Mouse (Mus musculus): ENCODE results near the gene Slc25a13.

The Slc25a13 gene

DNA sequence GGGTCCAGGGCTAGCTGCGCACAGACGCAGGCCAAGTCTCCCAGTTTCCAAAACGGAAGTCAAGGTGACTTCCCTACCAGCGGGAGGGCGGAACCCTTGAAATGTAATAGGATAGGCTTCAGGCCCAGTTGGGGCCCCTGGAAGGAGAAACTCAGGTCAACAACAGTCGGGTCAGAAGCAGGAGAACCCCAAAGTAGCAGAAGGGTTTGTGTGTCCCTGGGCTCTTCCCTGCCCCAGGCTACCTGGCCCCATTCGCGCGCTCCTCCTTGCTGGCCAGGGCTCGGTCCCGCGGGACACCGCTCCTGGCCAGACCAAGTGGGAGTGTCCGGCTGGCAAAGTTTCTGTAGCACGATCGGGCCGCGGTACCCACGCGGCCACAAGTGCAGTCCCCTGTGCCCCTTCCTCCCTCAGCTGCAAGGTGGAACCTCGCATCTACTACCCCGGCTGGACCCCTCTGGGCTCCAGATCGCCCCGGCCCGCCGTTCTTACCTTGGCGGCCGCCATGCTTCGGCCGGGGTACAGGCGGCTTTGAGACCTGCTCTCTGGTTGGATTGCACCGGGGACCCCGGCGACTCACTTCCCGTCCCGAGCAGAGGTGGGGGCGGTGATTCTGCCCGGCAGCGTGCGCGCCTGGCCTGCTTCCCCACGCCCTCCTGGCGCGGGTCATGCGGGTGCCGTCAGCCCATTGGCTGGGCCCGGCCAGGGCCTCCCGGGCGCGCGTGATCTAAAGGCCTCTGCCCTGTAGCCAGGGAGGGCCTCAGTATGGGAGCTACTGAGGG lies at the start of gene Slc25a13:
TSS of gene Slc25a13 (minus strand) at position 667 of the 779 bp plus-strand sequence.
- DNase-seq: peak; percentile 45

DNA sequence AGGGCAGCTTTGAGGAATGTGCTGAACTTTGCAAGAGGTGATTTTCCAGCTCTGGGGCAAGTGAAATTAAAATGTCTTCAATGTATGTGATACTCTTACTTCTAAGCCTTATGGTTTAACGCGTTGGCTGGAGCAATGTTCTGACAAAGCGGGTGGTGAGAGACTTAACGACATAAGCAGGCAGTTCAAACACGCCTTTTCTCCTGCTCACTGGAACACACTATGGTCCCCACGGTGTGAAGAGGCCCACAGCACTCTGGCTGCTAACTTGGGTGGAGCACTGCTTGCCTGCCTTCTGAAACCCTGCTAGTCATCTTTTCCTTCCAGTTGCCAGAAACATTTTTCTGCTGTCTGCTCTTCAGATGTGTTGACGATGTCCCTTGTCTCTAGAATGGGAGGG lies 48.8 kb upstream of the Slc25a13 start:
- DNase-seq: no peak

DNA sequence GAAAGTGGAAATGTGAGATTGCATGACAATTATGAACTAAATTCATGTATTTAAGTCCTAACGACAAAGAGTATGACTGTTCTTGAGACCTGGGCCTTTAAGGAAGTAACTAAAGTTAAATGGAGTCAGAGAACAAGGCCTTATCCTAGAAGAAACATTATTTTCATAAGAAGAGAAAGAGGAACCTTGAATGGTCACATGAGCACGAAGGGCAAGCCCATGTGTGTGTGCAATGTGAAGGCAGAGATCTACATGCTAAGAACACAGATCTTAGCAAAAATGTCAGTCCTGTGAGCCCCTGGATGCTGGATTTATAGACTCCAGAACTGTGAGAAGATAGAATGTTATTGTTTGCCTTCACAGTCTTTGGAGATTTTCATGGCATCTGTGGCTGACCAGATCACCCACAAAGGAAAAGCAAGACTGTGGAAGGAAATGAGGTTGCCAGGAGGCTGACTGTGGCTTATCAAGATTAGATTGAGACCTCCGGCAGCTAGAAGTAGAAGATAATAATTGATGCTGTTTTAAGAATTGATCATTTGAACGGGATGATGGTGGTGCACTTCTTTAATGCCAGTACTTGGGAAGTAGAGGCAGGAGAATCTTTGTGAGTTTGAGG lies 46.4 kb upstream of the Slc25a13 start:
- DNase-seq: no peak

DNA sequence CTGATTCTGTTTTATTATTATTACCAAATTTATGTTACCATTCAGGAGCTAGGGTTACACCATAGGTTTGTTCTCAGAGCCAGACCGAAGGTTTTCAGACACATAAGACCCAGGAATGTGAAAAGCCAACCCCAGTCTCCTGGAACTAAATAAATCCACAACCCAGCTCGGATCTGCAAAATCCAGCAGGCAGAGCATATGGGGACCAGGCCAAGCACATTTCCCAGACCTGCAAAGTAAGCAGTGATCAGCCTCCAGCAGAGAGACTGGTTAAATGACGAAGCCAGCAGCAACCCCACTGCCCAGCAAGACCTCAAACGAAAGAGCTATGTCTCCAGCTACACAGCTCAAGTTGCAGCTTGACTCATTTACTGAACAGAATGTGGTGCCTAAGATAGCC lies 43.9 kb upstream of the Slc25a13 start:
- no peak for DNase-seq

DNA sequence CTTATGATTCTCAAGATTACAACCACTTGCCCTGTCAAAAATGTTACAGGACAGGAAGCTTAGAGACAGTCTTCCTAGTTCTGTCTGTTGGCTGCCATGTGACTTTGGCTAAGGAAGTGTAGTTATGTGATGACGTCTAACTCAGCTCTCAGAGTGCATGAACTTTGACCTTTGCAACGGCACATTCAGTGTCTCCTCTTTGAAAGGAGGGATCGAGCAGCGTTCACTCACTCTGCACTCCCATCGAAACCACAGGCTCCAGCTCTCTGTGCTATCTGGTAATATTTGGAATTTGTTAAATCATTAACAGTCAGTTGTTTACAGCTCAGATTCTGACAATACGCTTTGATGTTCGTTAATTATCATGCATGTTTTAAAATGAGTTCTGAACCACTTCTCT lies 31.5 kb upstream of the Slc25a13 start:
- DNase-seq: no peak

DNA sequence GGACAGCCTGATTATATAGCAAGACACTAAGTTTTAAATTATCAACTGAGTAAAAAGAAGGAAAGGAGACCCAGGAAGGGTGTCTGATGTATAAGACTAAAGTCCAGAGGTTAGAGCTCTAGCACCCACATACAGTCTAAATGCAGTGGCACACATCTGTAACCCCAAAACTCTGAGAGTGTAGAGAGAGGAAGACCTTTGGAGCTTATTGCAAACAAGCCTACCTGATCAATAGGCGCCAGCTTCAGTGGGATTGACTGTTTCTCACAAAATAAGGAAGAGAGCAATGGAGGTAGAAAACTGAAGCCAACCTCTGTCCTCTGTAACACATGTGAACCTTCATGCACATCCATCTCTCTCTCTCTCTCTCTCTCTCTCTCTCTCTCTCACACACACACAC lies 26.9 kb upstream of the Slc25a13 start:
- no peak for DNase-seq

DNA sequence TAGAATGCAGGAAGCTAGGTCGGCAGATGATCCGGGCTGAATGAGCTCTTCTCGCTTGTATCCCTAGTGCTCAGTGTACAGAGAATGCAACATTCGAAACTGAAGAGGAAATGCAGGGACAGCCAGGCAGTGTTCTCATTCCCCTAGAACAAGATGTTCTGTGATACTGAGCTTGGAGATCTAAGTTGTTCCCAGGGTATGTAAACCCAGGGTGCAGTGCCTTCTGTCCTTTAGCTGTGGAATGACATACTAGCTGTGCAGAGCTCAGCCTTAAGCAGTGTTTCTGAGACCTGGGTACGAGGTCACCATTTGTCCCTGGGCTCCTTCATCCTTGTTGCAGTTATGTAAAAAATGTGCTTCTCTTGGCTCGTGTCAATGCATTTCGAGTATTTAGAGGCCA lies 25.1 kb upstream of the Slc25a13 start:
- DNase-seq: no peak

DNA sequence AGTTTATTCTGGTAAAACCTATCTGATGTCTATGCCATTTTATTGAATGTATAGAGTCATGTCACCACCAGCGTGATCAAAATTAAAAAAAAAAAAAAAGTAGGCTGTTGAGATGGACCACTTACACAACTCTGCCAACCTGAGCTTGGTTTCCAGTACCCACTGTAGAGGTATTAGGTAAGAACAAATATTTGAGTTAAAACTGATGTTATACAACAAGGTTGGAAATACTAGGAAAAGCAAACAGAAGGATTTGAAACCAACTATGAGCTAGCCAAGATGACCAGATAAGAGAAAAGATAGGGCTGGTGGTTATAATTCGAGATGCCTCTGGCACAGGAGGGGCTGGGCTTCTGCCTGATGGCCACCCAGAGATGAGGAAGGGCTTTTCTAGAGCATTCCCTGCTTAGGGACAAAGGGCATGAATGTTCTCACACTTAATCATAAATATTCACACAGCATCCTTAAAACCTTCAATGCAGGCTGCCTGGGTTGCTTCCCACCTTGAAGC lies 19.9 kb upstream of the Slc25a13 start:
- no peak for DNase-seq

DNA sequence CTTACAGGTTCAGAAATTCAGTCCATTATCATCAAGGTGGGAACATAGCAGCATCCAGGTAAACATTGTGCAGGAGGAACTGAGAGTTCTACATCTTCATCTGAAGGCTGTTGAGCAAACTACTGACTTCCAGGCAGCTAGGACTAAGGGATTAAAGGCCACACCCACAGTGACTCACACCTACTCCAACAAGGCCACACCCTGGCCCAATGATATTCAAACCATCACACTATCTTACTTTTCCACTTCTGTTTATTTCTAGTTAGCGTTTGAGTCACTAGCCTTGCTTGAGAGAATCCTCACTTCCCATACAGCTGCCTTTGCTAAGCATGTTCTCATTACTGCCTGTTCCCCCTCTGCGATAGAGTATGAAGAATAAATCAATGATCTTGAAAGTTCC lies 13.3 kb upstream of the Slc25a13 start:
- DNase-seq: no peak

DNA sequence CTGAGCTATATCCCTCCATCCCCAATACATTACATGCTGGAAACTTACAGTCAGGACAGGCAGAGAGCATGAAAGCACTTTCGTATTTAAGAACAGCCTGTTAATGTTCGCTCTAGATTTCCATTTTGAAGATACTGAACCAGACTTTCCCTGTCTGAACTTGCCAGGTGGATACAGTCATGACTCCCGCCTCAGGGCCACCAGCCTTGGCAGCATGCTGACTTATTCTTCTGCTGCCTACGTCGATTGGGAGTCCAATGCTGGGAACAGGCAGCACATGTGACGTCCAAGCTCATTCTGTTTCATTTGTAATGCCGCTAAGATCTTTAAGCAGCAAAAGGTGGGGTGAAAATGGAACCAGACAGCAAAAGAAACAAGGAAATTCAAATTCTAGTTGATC lies 5.7 kb upstream of the Slc25a13 start:
- no peak for DNase-seq

DNA sequence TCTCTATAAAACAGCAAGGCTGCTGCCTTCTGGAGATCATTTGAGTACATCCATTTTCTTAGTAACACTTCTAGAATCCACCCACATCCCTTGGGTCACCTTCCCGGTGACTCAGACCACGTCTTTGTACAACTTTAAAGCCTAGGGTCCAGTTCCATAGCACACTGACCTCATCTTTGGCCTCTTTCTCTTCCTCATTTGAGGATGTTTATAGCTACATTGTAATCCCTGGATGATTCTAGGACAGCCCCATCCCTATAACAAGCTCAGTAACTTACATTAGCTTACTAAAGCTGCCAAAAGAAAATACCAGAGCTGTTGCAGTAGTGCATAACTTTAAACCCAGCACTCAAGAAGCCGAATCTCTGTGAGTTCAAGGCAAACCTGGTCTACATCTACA lies 3.6 kb upstream of the Slc25a13 start:
- DNase-seq: no peak

DNA sequence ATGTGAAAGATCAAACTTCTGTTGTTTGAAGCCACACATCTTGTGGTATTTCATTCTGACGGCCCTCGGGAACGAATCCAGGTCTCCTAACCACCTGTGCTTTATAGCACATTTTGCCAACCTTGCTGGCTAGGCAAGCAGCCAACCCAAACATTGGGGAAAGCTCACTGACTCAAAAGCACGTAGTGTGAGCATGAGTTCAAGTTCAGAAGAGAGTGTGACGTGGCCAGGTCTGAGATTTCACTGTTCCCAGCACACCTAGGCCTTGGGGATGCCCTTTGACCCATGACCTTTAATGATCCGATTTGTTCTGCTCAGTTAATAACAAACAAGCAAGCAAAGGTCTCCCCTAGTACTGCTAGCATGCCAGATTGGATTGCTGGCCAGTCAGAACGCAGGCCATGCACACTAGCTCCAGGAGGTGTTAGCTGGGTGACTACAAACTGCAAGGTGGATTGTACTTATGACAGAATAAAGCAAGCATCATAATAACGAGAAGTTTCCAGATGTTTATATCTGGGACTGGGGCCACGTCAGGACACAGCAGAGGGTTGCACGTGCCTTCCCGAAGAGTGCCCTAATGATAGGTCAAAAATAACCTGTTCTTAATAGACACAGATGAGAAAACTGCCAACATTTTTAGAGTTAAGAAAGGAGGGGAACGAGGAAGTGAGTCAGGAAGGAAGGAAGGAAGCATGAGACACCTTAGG lies 2.8 kb upstream of the Slc25a13 start:
- no peak for DNase-seq

DNA sequence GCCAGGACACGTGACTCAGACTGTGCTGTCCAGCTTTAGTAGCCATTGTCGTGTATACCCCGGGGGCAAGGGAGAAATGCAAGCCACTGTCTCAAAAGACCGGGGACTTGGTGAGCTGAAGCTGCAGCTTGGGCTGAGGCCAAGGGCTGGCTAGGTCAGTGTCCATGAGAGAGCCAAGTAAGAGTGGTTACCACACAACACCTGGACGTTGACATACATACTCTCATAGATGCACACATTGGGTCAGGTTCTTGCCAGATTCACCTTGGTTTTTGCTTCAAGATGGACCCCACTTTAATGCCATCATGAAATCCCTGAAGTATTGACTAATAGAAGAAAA lies 283 bp upstream of the Slc25a13 start:
- no peak for DNase-seq

DNA sequence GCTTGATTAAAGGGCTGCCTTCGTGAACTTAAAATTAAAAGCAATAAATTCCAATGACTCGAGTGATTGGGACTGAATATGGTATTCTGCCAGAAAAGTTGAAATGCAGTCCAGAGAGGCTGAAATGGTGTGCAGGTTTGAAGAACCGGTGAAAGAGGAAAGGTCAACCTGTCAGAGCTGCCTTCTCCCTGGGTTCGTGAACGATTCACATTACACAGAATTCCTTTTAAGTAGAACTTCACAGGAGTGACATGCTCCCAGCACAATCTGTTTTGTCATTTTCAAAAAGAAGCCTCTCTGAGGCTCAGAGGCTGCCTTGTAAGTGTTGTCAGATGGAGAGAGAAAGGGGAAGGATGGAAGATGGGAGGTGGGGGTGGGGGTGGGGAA lies 860 bp downstream of the Slc25a13 start:
- DNase-seq: no peak

DNA sequence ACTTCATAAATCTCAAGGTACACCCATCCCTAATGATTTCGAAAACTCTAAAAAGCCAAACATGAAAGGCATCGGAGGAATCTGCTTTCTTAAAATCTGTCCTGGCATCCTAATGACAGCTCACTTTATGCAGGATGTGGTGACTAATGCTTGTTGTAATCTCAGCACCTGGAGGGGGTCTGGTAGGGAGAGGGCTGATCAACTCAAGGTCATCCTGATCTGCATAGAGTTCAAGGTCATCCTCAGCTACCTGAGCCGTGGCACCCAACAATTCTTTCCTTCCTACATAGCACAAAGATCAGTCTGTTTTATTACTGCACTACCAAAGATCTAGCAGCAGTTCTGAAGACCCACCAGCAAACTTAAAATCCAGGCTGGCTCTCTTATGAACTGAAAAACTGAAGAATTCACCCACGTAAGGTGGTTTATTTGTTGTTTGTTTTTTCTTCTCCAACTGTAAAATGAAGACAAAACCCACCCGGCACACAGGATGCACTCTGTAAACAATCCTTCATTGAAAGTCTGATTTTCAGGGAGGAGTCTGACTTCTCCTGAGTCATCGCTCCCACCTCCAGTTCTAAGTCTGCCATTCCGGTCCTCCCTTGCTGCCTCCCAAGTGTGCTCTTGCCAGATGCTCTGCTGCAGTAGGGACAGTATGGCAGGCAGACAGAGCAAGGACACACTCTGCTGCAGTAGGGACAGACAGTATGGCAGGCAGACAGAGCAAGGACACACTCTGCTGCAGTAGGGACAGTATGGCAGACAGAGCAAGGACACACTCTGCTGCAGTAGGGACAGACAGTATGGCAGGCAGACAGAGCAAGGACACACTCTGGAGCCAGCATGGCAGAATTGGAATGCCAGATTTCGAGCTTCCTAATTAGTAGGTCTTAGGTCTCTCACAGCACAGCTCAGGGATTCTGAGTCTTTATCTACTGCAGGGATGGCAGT lies 4.3 kb downstream of the Slc25a13 start:
- no peak for DNase-seq

DNA sequence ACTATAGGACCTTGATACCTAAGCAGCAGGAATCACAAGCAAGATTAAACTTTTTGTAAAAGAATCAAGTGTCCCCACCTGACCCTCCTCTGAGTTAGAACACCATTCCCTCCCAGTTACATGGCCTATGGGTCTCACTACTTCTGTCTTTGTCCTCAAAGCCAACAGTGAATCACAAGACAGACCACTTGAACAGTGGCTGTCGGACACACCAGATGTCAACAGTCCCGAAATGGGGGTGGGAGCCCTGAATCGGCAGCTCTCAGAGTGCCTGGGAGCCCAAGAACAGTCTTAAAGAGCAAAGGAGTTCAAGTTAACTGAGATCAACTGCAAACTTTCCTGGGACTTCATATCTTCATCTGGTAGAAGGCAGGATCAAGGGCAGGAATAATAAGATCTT lies 5.0 kb downstream of the Slc25a13 start:
- DNase-seq: no peak

DNA sequence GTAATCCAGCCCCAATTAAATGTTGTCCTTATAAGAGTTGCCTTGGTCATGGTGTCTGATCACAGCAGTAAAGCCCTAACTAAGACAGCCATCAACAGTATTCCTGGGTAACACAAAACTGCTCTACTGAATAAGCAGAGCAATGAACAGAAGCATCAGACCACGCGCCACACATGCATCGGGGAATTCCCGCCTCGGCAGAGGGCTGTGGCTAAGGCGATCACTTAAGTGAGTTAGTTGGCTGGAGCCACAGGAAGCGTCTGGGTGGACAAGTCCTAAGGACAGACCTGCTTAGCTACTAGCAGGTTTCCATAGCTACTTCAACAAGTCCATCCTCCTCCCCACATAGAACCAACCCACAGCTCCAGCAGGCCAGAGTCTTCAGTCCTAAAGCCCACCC lies 6.3 kb downstream of the Slc25a13 start:
- DNase-seq: no peak

DNA sequence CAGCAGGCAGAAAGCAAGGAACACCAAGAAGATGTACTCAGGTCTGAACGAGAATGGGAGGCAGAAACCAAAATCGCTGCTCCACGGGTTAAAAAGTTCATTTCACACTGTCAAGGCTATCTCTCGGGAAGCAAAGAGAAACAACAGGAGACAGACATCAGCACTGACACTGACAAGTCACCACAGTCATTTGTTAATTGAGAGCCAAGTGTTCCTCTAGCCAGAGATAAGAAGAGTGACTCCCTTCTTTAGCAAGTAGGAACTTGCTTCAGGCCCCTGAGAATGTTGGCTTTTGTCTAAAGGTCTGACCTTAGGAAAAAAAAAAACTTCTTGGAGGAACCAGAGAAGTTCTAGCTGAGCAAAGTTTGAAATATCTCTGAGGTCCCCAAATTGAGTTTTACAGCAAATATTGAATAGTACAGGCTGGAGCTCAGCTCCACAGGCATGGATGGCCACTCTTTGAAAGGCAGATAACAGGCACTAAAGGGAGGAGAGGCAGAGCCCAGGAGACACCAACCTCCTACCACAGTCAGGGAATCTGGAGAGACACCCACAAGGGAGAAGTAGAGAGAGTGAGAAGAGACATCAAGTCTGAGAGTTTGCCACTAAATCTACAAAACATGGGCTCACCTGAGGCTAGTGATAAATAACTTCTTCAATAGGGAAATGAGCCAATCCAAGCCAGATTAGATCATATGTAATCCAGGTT lies 8.5 kb downstream of the Slc25a13 start:
- no peak for DNase-seq

DNA sequence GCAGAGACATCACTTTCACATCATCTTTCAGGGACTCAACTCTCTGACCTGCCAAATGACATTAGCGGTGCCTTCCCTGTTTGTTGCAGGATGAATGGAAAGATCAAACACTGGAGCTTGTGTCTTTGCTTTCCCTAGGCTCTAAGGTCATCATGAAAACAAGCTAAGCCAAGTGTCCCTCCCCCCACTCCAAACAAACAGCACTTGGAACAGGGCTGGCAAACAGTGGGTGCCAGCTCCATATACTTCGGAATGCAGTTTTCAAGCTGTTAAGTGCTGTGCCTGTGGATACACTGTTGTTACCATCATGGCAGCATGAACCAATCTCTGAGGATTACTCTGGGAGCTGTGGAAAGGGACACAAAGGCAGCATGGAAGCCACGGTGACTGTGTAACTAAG lies 9.1 kb downstream of the Slc25a13 start:
- DNase-seq: no peak

DNA sequence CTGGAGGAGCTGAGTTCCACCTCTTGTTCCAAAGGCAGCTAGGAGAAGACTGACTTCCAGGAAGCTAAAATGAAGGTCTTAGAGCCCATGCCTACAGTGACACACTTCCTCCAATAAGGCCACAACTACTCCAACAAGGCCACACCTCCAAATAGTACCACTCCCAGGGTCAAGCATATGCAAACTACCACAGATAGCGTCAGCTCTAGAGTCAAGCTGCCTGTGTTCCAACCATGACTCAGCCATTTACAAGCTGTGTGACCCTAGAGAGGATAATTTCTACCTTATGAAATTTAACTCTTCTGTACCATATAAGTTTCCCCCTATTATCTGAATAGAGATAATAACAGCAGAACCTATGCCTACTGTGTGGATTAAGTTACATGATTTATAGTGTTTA lies 9.6 kb downstream of the Slc25a13 start:
- DNase-seq: no peak

DNA sequence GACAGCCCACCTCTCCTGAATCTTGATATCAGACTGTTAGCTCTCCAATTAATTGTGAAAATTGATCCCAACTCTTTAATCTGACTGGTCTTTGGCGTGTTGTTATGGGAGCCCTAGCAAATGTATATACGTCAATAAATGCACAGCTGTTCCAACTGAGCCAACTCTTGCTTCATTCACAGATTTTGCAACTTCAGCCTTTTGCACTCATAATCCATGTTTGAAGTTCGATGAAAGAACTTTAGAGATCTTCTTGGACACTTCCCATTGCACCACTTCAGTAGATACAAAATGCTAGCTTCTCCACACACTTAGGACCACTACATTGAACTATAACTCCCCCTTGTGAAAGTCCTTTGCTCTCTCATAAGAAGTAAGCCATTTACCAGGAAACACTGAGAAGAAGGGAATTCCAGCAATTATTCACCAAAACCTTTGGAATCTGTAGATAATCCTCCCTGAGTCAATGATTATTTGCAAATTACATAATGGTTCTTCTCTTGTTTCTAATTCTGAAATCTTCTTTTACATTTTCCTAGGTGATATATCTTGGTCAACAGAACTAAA lies 11.3 kb downstream of the Slc25a13 start:
- no peak for DNase-seq

DNA sequence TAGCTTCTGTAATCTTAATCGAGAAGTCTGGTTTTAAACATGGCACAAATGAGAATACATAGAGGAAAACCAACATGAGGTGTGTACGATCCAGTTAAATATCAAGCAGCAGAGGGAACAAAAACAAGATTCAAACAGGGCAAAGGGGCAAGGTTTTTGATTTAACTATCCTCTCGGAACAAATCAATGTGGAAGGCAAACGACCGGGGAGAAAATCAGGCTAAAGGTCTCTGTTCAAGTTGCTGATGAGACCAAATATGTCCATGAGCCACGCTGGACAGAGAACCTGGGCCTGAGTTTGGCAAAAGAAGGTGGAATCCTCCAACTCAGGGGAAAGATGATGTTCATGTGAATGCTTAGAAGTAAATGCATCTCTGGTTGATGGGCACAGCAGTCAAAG lies 14.5 kb downstream of the Slc25a13 start:
- no peak for DNase-seq
